Mouse (Mus musculus): Measurements from ENCODE around the gene Magi1.

Gene Magi1

GRCm38 (mm10) chr6:93897512-93897911, 386.2 kb downstream of the Magi1 start:
- in situ Hi-C loops (cut with MboI), result no loop called here

- in situ Hi-C loops (cut with MboI), result no loop called here
Observed at GRCm38 (mm10) chr6:93895721-93896120, 388.0 kb downstream of the Magi1 start.

GRCm38 (mm10) chr6:93893956-93894355, 389.8 kb downstream of the Magi1 start:
- in situ Hi-C loops (cut with MboI), result no loop called here

- in situ Hi-C loops (cut with MboI), result no loop called here
Observed at GRCm38 (mm10) chr6:93892922-93893321, 390.8 kb downstream of the Magi1 start.

- in situ Hi-C loops (cut with MboI), result no loop called here
Observed at GRCm38 (mm10) chr6:93890011-93890410, 393.7 kb downstream of the Magi1 start.

GRCm38 (mm10) chr6:93877337-93877736, 406.4 kb downstream of the Magi1 start:
- in situ Hi-C loops (cut with MboI), result no loop called here

GRCm38 (mm10) chr6:93874936-93875335, 408.8 kb downstream of the Magi1 start:
- in situ Hi-C loops (cut with MboI), result no loop called here

GRCm38 (mm10) chr6:93874376-93874775, 409.3 kb downstream of the Magi1 start:
- in situ Hi-C loops (cut with MboI), result no loop called here

GRCm38 (mm10) chr6:93873536-93873935, 410.2 kb downstream of the Magi1 start:
- in situ Hi-C loops (cut with MboI), result no loop called here

- in situ Hi-C loops (cut with MboI), result no loop called here
Observed at GRCm38 (mm10) chr6:93871516-93871915, 412.2 kb downstream of the Magi1 start.

GRCm38 (mm10) chr6:93870023-93870422, 413.7 kb downstream of the Magi1 start:
- in situ Hi-C loops (cut with MboI), result no loop called here

- in situ Hi-C loops (cut with MboI), result no loop called here
Observed at GRCm38 (mm10) chr6:93862263-93862662, 421.5 kb downstream of the Magi1 start.

GRCm38 (mm10) chr6:93856783-93857182, 426.9 kb downstream of the Magi1 start:
- in situ Hi-C loops (cut with MboI), result no loop called here

- in situ Hi-C loops (cut with MboI), result no loop called here
Observed at GRCm38 (mm10) chr6:93855806-93856641, 427.7 kb downstream of the Magi1 start.

- in situ Hi-C loops (cut with MboI), result no loop called here
Observed at GRCm38 (mm10) chr6:93848942-93849790, 434.6 kb downstream of the Magi1 start.

- in situ Hi-C loops (cut with MboI), result no loop called here
Observed at GRCm38 (mm10) chr6:93845498-93845897, 438.2 kb downstream of the Magi1 start.

GRCm38 (mm10) chr6:93845080-93845479, 438.6 kb downstream of the Magi1 start:
- in situ Hi-C loops (cut with MboI), result no loop called here

- in situ Hi-C loops (cut with MboI), result no loop called here
Observed at GRCm38 (mm10) chr6:93844576-93844975, 439.1 kb downstream of the Magi1 start.

GRCm38 (mm10) chr6:93838398-93838797, 445.3 kb downstream of the Magi1 start:
- in situ Hi-C loops (cut with MboI), result no loop called here

- in situ Hi-C loops (cut with MboI), result no loop called here
Observed at GRCm38 (mm10) chr6:93836585-93836984, 447.1 kb downstream of the Magi1 start.

GRCm38 (mm10) chr6:93835211-93835610, 448.5 kb downstream of the Magi1 start:
- in situ Hi-C loops (cut with MboI), result no loop called here

GRCm38 (mm10) chr6:93828262-93828661, 455.5 kb downstream of the Magi1 start:
- in situ Hi-C loops (cut with MboI), result no loop called here

GRCm38 (mm10) chr6:93826875-93827274, 456.8 kb downstream of the Magi1 start:
- in situ Hi-C loops (cut with MboI), result no loop called here
